ENCODE assay signal across 8 mouse cellular contexts in the genomic region with DNA sequence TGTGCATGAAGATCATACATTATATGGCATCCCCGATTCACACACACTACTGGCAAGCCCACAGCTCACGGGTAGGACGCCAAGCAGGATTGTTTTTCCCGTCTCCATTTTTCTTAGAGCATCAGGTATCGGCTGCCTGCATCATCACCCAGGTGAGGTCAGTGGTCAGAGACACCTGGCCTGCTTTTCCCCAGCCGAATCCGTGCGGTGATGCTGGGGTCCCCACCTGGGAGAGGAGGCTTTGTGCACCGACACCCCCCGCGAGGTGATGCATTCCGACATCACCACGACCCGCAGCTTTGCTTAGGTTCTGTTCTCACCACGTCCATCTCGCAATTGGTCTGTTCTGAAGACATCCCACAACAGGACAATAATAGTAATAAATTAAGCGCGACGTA. TPM values are rescaled to one million over a fixed set of nuclear protein-coding genes. Genes with fewer than 3 reads are reported as not detected.
DNase-seq lines count a peak whose midpoint lies in the region; ATAC-seq and TF ChIP-seq lines count a peak whose summit lies in the region.

No protein-coding gene starts in this region.

- H3K4me3 ChIP-seq in lung, embryonic 16.5 days (ENCODE audit: low read length) = peak overlapping the region; percentile 74
- H3K4me3 ChIP-seq in forebrain, embryonic 15.5 days = peak overlapping the region; percentile 74
- H3K4me3 ChIP-seq in limb, embryonic 13.5 days = peak overlapping the region; percentile 75
- peak overlapping the region; percentile 65 for H3K4me3 ChIP-seq in stomach, postnatal 0 days (ENCODE audit: low read depth, low read length)

- H3K36me3 ChIP-seq in lung, embryonic 16.5 days (ENCODE audit: control insufficient read depth, insufficient read depth, low read length) = no peaks in the 10 kb centered on the region
- no peaks in the 10 kb centered on the region for H3K36me3 ChIP-seq in forebrain, embryonic 15.5 days
- no peaks in the 10 kb centered on the region for H3K36me3 ChIP-seq in limb, embryonic 13.5 days
- H3K36me3 ChIP-seq in stomach, postnatal 0 days (ENCODE audit: control insufficient read depth, insufficient read depth, low read length) = no peaks in the 10 kb centered on the region

- H3K9me3 ChIP-seq in lung, embryonic 16.5 days (ENCODE audit: control insufficient read depth, low read length) = no peaks in the 10 kb centered on the region
- no peaks in the 10 kb centered on the region for H3K9me3 ChIP-seq in forebrain, embryonic 15.5 days
- H3K9me3 ChIP-seq in limb, embryonic 13.5 days = no peaks in the 10 kb centered on the region
- no peaks in the 10 kb centered on the region for H3K9me3 ChIP-seq in stomach, postnatal 0 days (ENCODE audit: control insufficient read depth, low read length)

- no peak; the same call in 1 of the 2 replicates for ATAC-seq in cerebellum, adult (ENCODE audit: insufficient number of reproducible peaks, low FRiP score, low TSS enrichment)
- peak; percentile 17; the same call in 1 of the 2 replicates for ATAC-seq in lung, embryonic 16.5 days (ENCODE audit: low read depth)
- peak; percentile 23 for ATAC-seq in forebrain, embryonic 15.5 days (replicated peaks)
- ATAC-seq in limb, embryonic 13.5 days (ENCODE audit: low FRiP score, low read depth) = no peak
- ATAC-seq in stomach, postnatal 0 days (ENCODE audit: low FRiP score, low TSS enrichment) = no peak

- H3K27me3 ChIP-seq in lung, embryonic 16.5 days (ENCODE audit: control insufficient read depth, insufficient read depth, low read depth, low read length) = peaks cover 13% of the 10 kb centered on the region
- peaks cover 8% of the 10 kb centered on the region; the same call in 1 of the 2 replicates for H3K27me3 ChIP-seq in forebrain, embryonic 15.5 days
- H3K27me3 ChIP-seq in limb, embryonic 13.5 days = peaks cover 25% of the 10 kb centered on the region
- no peaks in the 10 kb centered on the region for H3K27me3 ChIP-seq in stomach, postnatal 0 days (ENCODE audit: control insufficient read depth, insufficient read depth, low read length)

- peak overlapping the region; percentile 99 for H3K4me2 ChIP-seq in lung, embryonic 16.5 days (ENCODE audit: low read depth, low read length)
- peak overlapping the region; percentile 88 for H3K4me2 ChIP-seq in forebrain, embryonic 15.5 days (replicated peaks)
- H3K4me2 ChIP-seq in limb, embryonic 13.5 days (replicated peaks) = peak overlapping the region; percentile 89
- H3K4me2 ChIP-seq in stomach, postnatal 0 days (replicated peaks; ENCODE audit: low read depth) = peak overlapping the region; percentile 98

- WGBS in lung, embryonic 16.5 days = 2% methylated on average over 19 of the region's 19 CpGs
- WGBS in forebrain, embryonic 15.5 days = 2% methylated on average over 19 of the region's 19 CpGs
- 4% methylated on average over 19 of the region's 19 CpGs for WGBS in limb, embryonic 13.5 days
- 4% methylated on average over 19 of the region's 19 CpGs for WGBS in stomach, postnatal 0 days

- no peak overlapping the region for H3K27ac ChIP-seq in lung, embryonic 16.5 days (ENCODE audit: low read length)
- H3K27ac ChIP-seq in forebrain, embryonic 15.5 days (replicated peaks) = peak overlapping the region; percentile 55
- no peak overlapping the region for H3K27ac ChIP-seq in limb, embryonic 13.5 days
- H3K27ac ChIP-seq in stomach, postnatal 0 days (replicated peaks) = no peak overlapping the region

- no peak for TF ChIP-seq CTCF in stomach, postnatal 0 days (IDR thresholded peaks at IDR 0.05; ENCODE audit: low read depth)

- TF ChIP-seq EP300 in stomach, postnatal 0 days (optimal IDR thresholded peaks at IDR 0.05) = no peak

- H3K9ac ChIP-seq in lung, embryonic 16.5 days (ENCODE audit: low read length) = peak overlapping the region; percentile 75
- peak overlapping the region; percentile 78 for H3K9ac ChIP-seq in forebrain, embryonic 15.5 days (replicated peaks)
- peak overlapping the region; percentile 79 for H3K9ac ChIP-seq in limb, embryonic 13.5 days
- peak overlapping the region; percentile 61 for H3K9ac ChIP-seq in stomach, postnatal 0 days (ENCODE audit: low read length)

- H3K4me1 ChIP-seq in lung, embryonic 16.5 days (replicated peaks; ENCODE audit: control insufficient read depth, insufficient read depth, low read length) = peaks cover 4% of the 10 kb centered on the region; the same call in 1 of the 2 replicates
- H3K4me1 ChIP-seq in forebrain, embryonic 15.5 days = peaks cover 8% of the 10 kb centered on the region; the same call in 1 of the 2 replicates
- no peaks in the 10 kb centered on the region for H3K4me1 ChIP-seq in limb, embryonic 13.5 days
- H3K4me1 ChIP-seq in stomach, postnatal 0 days (replicated peaks; ENCODE audit: control insufficient read depth, insufficient read depth) = no peaks in the 10 kb centered on the region

- DNase-seq in cerebellum, adult 9-10 months = peak; percentile 53
- DNase-seq in lung, postnatal 25 days (ENCODE audit: low spot score) = no peak
- peak; percentile 17 for DNase-seq in stomach, postnatal 0 days (ENCODE audit: low spot score)
- DNase-seq in adrenal gland, postnatal 10 days = no peak

RNA-seq across cellular contexts. Expression of gene Ica1l, which starts 0.6 kb away (rescaled TPM):
- 0.55 and 0.62 TPM in 2 replicates for polyA plus RNA-seq in lung, embryonic 16.5 days (2015; fragmentation: Nextera tagmentation; extraction: Ambion mirVana)
- 24.9 and 28.1 TPM in 2 replicates for polyA plus RNA-seq in forebrain, embryonic 15.5 days (2015; fragmentation: Nextera tagmentation; extraction: Ambion mirVana)
- polyA plus RNA-seq in limb, embryonic 13.5 days (2015; fragmentation: Nextera tagmentation; extraction: Ambion mirVana) = 1.7 and 2.0 TPM in 2 replicates
- 0.90 and 1.4 TPM in 2 replicates for polyA plus RNA-seq in stomach, postnatal 0 days (2015; fragmentation: Nextera tagmentation; extraction: Ambion mirVana)
- 1 to 10 TPM; 1.8 to 2.8 TPM for total RNA-seq in adrenal gland, postnatal 10 days (2021)

RNA-seq across cellular contexts. Expression of gene Carf, which starts 55.6 kb away (rescaled TPM):
- polyA plus RNA-seq in lung, embryonic 16.5 days (2015; fragmentation: Nextera tagmentation; extraction: Ambion mirVana) = 5.8 and 6.7 TPM in 2 replicates
- 7.1 and 7.4 TPM in 2 replicates for polyA plus RNA-seq in forebrain, embryonic 15.5 days (2015; fragmentation: Nextera tagmentation; extraction: Ambion mirVana)
- 8.3 and 9.0 TPM in 2 replicates for polyA plus RNA-seq in limb, embryonic 13.5 days (2015; fragmentation: Nextera tagmentation; extraction: Ambion mirVana)
- polyA plus RNA-seq in stomach, postnatal 0 days (2015; fragmentation: Nextera tagmentation; extraction: Ambion mirVana) = 2.5 and 2.8 TPM in 2 replicates
- total RNA-seq in adrenal gland, postnatal 10 days (2021) = 10 to 100 TPM; 12.6 to 18.2 TPM

RNA-seq across cellular contexts. Expression of gene Wdr12, which starts 56.0 kb away (rescaled TPM):
- polyA plus RNA-seq in lung, embryonic 16.5 days (2015; fragmentation: Nextera tagmentation; extraction: Ambion mirVana) = 37.5 and 39.3 TPM in 2 replicates
- polyA plus RNA-seq in forebrain, embryonic 15.5 days (2015; fragmentation: Nextera tagmentation; extraction: Ambion mirVana) = 48.6 and 53.2 TPM in 2 replicates
- polyA plus RNA-seq in limb, embryonic 13.5 days (2015; fragmentation: Nextera tagmentation; extraction: Ambion mirVana) = 46.0 and 50.4 TPM in 2 replicates
- polyA plus RNA-seq in stomach, postnatal 0 days (2015; fragmentation: Nextera tagmentation; extraction: Ambion mirVana) = 20.9 and 23.5 TPM in 2 replicates
- total RNA-seq in adrenal gland, postnatal 10 days (2021) = 10 to 100 TPM; 17.5 to 18.2 TPM

Comparison
In these comparisons a context has a peak if more than half of its experiments do, and no peak if none do; other contexts are left out.
1. DNase-seq: peak in cerebellum, adult 9-10 months (single experiment) and stomach, postnatal 0 days (single experiment); none in lung, postnatal 25 days (single experiment) and adrenal gland, postnatal 10 days (single experiment).
2. ATAC-seq: peak in lung, embryonic 16.5 days (single experiment) and forebrain, embryonic 15.5 days (single experiment); none in cerebellum, adult (single experiment), limb, embryonic 13.5 days (single experiment) and stomach, postnatal 0 days (single experiment).
3. Peak in every context shown above with its lines, with median percentiles within 50 percentile points of each other: H3K4me2 ChIP-seq, H3K4me3 ChIP-seq and H3K9ac ChIP-seq.